Mouse (Mus musculus) induced T-regulatory cell, adult 2 months (primary cell): ENCODE measurements around the gene AY074887.
"Not testable (repeated sequence)": the region's sequence is repeated elsewhere in the genome, so short reads cannot be mapped to it uniquely, and the experiment has no call there.

Experiments
- DNase-seq: peaks from one replicate; pipeline ENCODE4 v3.0.0-alpha.2; 2012; ENCODE audit warnings: low read depth

The AY074887 gene

GRCm38 (mm10) chr9:54950575-54951321, at the start of gene AY074887, which contains the start of gene Psma4:
Gene AY074887, minus strand, starts transcription at chr9:54950998.
Gene Psma4, plus strand, starts transcription at chr9:54950790.
- DNase-seq: peak; percentile 97

- DNase-seq: no peak
Observed at GRCm38 (mm10) chr9:54995645-54996044, 44.8 kb upstream of the AY074887 start.

- no peak for DNase-seq
Observed at GRCm38 (mm10) chr9:54994381-54994780, 43.6 kb upstream of the AY074887 start.

- DNase-seq: peak; percentile 17
Observed at GRCm38 (mm10) chr9:54990362-54990761, 39.6 kb upstream of the AY074887 start.

- DNase-seq: no peak
Observed at GRCm38 (mm10) chr9:54982401-54982800, 31.6 kb upstream of the AY074887 start.

- DNase-seq: peak; percentile 68
Observed at GRCm38 (mm10) chr9:54981291-54982191, 30.7 kb upstream of the AY074887 start.

- no peak for DNase-seq
Observed at GRCm38 (mm10) chr9:54980674-54981073, 29.9 kb upstream of the AY074887 start, which contains the start of gene Chrna5. Gene Chrna5, plus strand, starts transcription at chr9:54980880.

- no peak for DNase-seq
Observed at GRCm38 (mm10) chr9:54969972-54970637, 19.3 kb upstream of the AY074887 start.

- no peak for DNase-seq
Observed at GRCm38 (mm10) chr9:54963669-54964068, 12.9 kb upstream of the AY074887 start.

- DNase-seq: peak; percentile 68
Observed at GRCm38 (mm10) chr9:54961059-54961458, 10.3 kb upstream of the AY074887 start.

GRCm38 (mm10) chr9:54950162-54950561, 636 bp downstream of the AY074887 start:
- DNase-seq: not testable (repeated sequence)

- DNase-seq: no peak
Observed at GRCm38 (mm10) chr9:54949465-54949864, 1.3 kb downstream of the AY074887 start.

- no peak for DNase-seq
Observed at GRCm38 (mm10) chr9:54946256-54946655, 4.5 kb downstream of the AY074887 start.

GRCm38 (mm10) chr9:54944467-54944866, 6.3 kb downstream of the AY074887 start:
- peak; percentile 19 for DNase-seq

GRCm38 (mm10) chr9:54942071-54942470, 8.7 kb downstream of the AY074887 start:
- no peak for DNase-seq

- no peak for DNase-seq
Observed at GRCm38 (mm10) chr9:54932379-54932778, 18.4 kb downstream of the AY074887 start.

GRCm38 (mm10) chr9:54931765-54932164, 19.0 kb downstream of the AY074887 start:
- DNase-seq: peak; percentile 26

- DNase-seq: no peak
Observed at GRCm38 (mm10) chr9:54930741-54931140, 20.1 kb downstream of the AY074887 start.

GRCm38 (mm10) chr9:54919946-54920345, 30.9 kb downstream of the AY074887 start:
- no peak for DNase-seq

- no peak for DNase-seq
Observed at GRCm38 (mm10) chr9:54918781-54919180, 32.0 kb downstream of the AY074887 start.

- DNase-seq: no peak
Observed at GRCm38 (mm10) chr9:54918191-54918590, 32.6 kb downstream of the AY074887 start.

- DNase-seq: peak; percentile 89
Observed at GRCm38 (mm10) chr9:54917010-54917677, 33.7 kb downstream of the AY074887 start, which contains the start of gene Hykk. Gene Hykk, plus strand, starts transcription at chr9:54917283.
